Mouse (Mus musculus): ENCODE results near the gene Atg10. TPM values are rescaled to one million over a fixed set of nuclear protein-coding genes. Genes with fewer than 3 reads are reported as not detected.

Atg10 gene
- polyA plus RNA-seq, 1 experiment from 2014 or later = 16.8 TPM

Other genes starting within 250 kb of the Atg10 start
- 65.1 and 78.7 TPM in 2 replicates for gene Ssbp2, start 236.3 kb upstream of the Atg10 start, polyA plus RNA-seq (2015; fragmentation: Nextera tagmentation; extraction: Ambion mirVana)

Measured in intestine, embryonic 16.5 days (tissue).